Mouse (Mus musculus) monocyte, adult 5-6 weeks (primary cell): ENCODE measurements at regions not wholly inside any gene's neighbourhood (a gene's known extent, or its start where the extent isn't known, plus 50 kb on each side); places are given as distances from the start of the nearest gene placed in this dataset.

ENCODE experiments used
- ATAC-seq: fragments of 153-309, 156-312 bp; replicated peaks from 2 replicates; pipeline ENCODE4 v1.8.0; 2017; ENCODE audit warnings: mild to moderate bottlenecking; ENCODE audit not compliant: low TSS enrichment, insufficient number of reproducible peaks, severe bottlenecking, poor library complexity, low FRiP score

- no peak for ATAC-seq
These were observed 112.0 kb upstream of the N6amt1 start for GRCm38 (mm10) chr16:87242027-87242426.

- 0 out of 2 replicates have a peak, but pooled peaks have one; percentile 40 for ATAC-seq
These were observed 114.9 kb upstream of the N6amt1 start for GRCm38 (mm10) chr16:87239105-87239504.

- ATAC-seq: no peak
These were observed 119.8 kb upstream of the N6amt1 start for GRCm38 (mm10) chr16:87234199-87234598.

GRCm38 (mm10) chr16:87225595-87225994 is 128.4 kb upstream of the N6amt1 start:
- ATAC-seq: no peak

- ATAC-seq: no peak
These were observed 128.9 kb upstream of the N6amt1 start for GRCm38 (mm10) chr16:87225085-87225484.

GRCm38 (mm10) chr16:87224024-87224423 is 130.0 kb upstream of the N6amt1 start:
- no peak for ATAC-seq

- no peak for ATAC-seq
These were observed 133.4 kb upstream of the N6amt1 start for GRCm38 (mm10) chr16:87220611-87221010.

- ATAC-seq: no peak
These were observed 133.8 kb upstream of the N6amt1 start for GRCm38 (mm10) chr16:87220201-87220600.

GRCm38 (mm10) chr16:87207875-87208274 is 146.1 kb upstream of the N6amt1 start:
- no peak for ATAC-seq

GRCm38 (mm10) chr16:87190471-87190870 is 163.5 kb upstream of the N6amt1 start:
- no peak for ATAC-seq

GRCm38 (mm10) chr16:87188737-87189136 is 165.2 kb upstream of the N6amt1 start:
- no peak for ATAC-seq

- ATAC-seq: no peak
These were observed 181.6 kb upstream of the N6amt1 start for GRCm38 (mm10) chr16:87172395-87172794.

GRCm38 (mm10) chr16:87139301-87139700 is 214.7 kb upstream of the N6amt1 start:
- ATAC-seq: no peak

GRCm38 (mm10) chr16:87136503-87136902 is 217.5 kb upstream of the N6amt1 start:
- ATAC-seq: no peak

- no peak for ATAC-seq
These were observed 219.5 kb upstream of the N6amt1 start for GRCm38 (mm10) chr16:87134452-87134851.

- no peak for ATAC-seq
These were observed 220.1 kb upstream of the N6amt1 start for GRCm38 (mm10) chr16:87133874-87134273.

- no peak for ATAC-seq
These were observed 221.9 kb upstream of the N6amt1 start for GRCm38 (mm10) chr16:87132082-87132481.

- no peak for ATAC-seq
These were observed 223.0 kb upstream of the N6amt1 start for GRCm38 (mm10) chr16:87130733-87131640.

- ATAC-seq: no peak
These were observed 225.0 kb upstream of the N6amt1 start for GRCm38 (mm10) chr16:87129021-87129420.

GRCm38 (mm10) chr16:87128230-87128629 is 225.8 kb upstream of the N6amt1 start:
- no peak for ATAC-seq
